Mouse (Mus musculus) stomach, embryonic 16.5 days (tissue): Measurements from ENCODE around the gene Tomm40. TPM values are rescaled to one million over a fixed set of nuclear protein-coding genes. Genes with fewer than 3 reads are reported as not detected.

Source experiments
- ATAC-seq: fragments of 200-750 bp; cut with Nextera tagmentation; 2 replicates; pipeline ENCODE4 v1.8.0; 2017; ENCODE audit warnings: moderate number of reproducible peaks, moderate TSS enrichment; ENCODE audit not compliant: insufficient read depth, low FRiP score
- H3K27ac ChIP-seq: fragments of 300-500 bp; sonication (generic); 2 replicates; pipeline ENCODE4 v1.5.1; 2014; ENCODE audit warnings: low read length
- H3K27me3 ChIP-seq: fragments of 300-500 bp; sonication (generic); 2 replicates; pipeline ENCODE4 v1.6.1; 2014; ENCODE audit warnings: low read length, control low read depth, mixed read lengths; ENCODE audit not compliant: control insufficient read depth, insufficient read depth
- H3K36me3 ChIP-seq: fragments of 300-500 bp; sonication (generic); 2 replicates; pipeline ENCODE4 v1.6.1; 2014; ENCODE audit warnings: low read length; ENCODE audit not compliant: control insufficient read depth, insufficient read depth
- H3K4me1 ChIP-seq: fragments of 300-500 bp; sonication (generic); 2 replicates; pipeline ENCODE4 v1.6.1; 2014; ENCODE audit warnings: low read length, control low read depth, mixed read lengths; ENCODE audit not compliant: control insufficient read depth, insufficient read depth
- H3K4me2 ChIP-seq: fragments of 300-500 bp; sonication (generic); 2 replicates; pipeline ENCODE4 v1.6.1; 2014; ENCODE audit warnings: low read depth, low read length, mixed read lengths
- H3K4me3 ChIP-seq: fragments of 300-500 bp; sonication (generic); replicated peaks from 2 replicates; pipeline ENCODE4 v1.5.1; 2014; ENCODE audit warnings: mild to moderate bottlenecking, low read length
- H3K9ac ChIP-seq: fragments of 300-500 bp; sonication (generic); 2 replicates; pipeline ENCODE4 v1.6.1; 2014; ENCODE audit warnings: low read length
- H3K9me3 ChIP-seq: fragments of 300-500 bp; sonication (generic); replicated peaks from 2 replicates; pipeline ENCODE4 v1.6.1; 2016; ENCODE audit warnings: low read length, control low read depth; ENCODE audit not compliant: control insufficient read depth
- WGBS: fragments of 180-500 bp; shearing (Covaris S2); extraction: QIAGEN DNeasy Blood & Tissue Kit; methylation state at CpG from one replicate; pipeline ENCODE4 v1.1.7; 2014; 5-methylcytosine and 5-hydroxymethylcytosine counted together
- polyA plus RNA-seq: library from polyadenylated mRNA; unstranded; fragments of >200 nt; fragmentation: Nextera tagmentation; extraction: Ambion mirVana; gene quantifications from 2 replicates; pipeline ENCODE4 v1.2.1, GENCODE M21; 2015

Tomm40 gene
- polyA plus RNA-seq, 1 experiment from 2014 or later: 81.8 TPM

GRCm38 (mm10) chr7:19664455-19664954, 50.7 kb downstream of the Tomm40 start:
- under 1% methylated on average over 37 of the region's 37 CpGs for WGBS
- no peaks in the 10 kb centered on the region for H3K9me3 ChIP-seq
- peak; percentile 27 for ATAC-seq

GRCm38 (mm10) chr7:19663940-19664339, 51.3 kb downstream of the Tomm40 start:
- Histone ChIP-seq H3K27ac (no peak overlapping the region), H3K9me3 (no peaks in the 10 kb centered on the region), H3K27me3 (no peaks in the 10 kb centered on the region), H3K36me3 (no peaks in the 10 kb centered on the region), H3K9ac (peak overlapping the region; percentile 91), H3K4me3 (peak overlapping the region; percentile 99), H3K4me1 (peaks cover 11% of the 10 kb centered on the region), H3K4me2 (peak overlapping the region; percentile 81)
- ATAC-seq: no peak
- 7% methylated on average over 8 of the region's 8 CpGs for WGBS

More at GRCm38 (mm10) chr7:19664455-19664954, 50.7 kb downstream of the Tomm40 start:
- H3K9ac ChIP-seq: peak overlapping the region; percentile 91
- H3K4me1 ChIP-seq: peaks cover 16% of the 10 kb centered on the region
- H3K4me2 ChIP-seq: peak overlapping the region; percentile 81
- no peaks in the 10 kb centered on the region for H3K36me3 ChIP-seq
- peak overlapping the region; percentile 39; the same call in 1 of the 2 replicates for H3K27ac ChIP-seq
- H3K4me3 ChIP-seq: peak overlapping the region; percentile 99
- no peaks in the 10 kb centered on the region for H3K27me3 ChIP-seq

DNA sequence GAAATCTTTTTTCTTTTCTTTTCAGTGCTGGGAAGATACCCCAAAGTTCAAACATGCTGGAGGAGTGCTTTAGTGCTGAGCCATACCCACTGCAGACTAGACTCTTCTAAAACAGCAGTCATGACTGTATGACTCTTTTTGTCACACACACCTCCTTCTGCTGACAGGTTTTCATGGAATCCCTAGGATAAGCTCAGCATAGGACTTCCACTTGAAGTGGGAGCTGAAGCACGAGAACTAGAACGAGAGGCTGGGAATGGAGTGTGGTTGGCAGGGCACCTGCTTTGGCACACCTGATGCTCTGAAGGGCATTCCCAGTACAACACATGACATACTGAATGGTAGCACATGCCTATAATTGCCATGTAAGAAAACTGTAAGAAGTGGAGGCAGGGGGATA, 62.6 kb downstream of the Tomm40 start:
- no peak overlapping the region for H3K4me2 ChIP-seq
- no peak overlapping the region for H3K9ac ChIP-seq
- no peak overlapping the region for H3K27ac ChIP-seq
- 93% methylated on average over 2 of the region's 2 CpGs for WGBS
- no peak overlapping the region for H3K4me3 ChIP-seq
- no peaks in the 10 kb centered on the region for H3K9me3 ChIP-seq
- no peaks in the 10 kb centered on the region for H3K27me3 ChIP-seq
- H3K36me3 ChIP-seq: peaks cover 14% of the 10 kb centered on the region
- no peaks in the 10 kb centered on the region for H3K4me1 ChIP-seq
- ATAC-seq: no peak

Other genes with a start within 250 kb of the Tomm40 start
- 1.4 and 1.5 TPM in 2 replicates for gene Bloc1s3, start 207.1 kb downstream of the Tomm40 start, polyA plus RNA-seq
- 101 and 102 TPM in 2 replicates for gene Trappc6a, start 207.0 kb downstream of the Tomm40 start, polyA plus RNA-seq
- gene Nkpd1, start 197.6 kb downstream of the Tomm40 start, polyA plus RNA-seq: 1.8 and 3.3 TPM in 2 replicates
- 19.1 and 20.4 TPM in 2 replicates for gene Ppp1r37, start 152.4 kb downstream of the Tomm40 start, polyA plus RNA-seq
- gene Zfp296, start 138.2 kb downstream of the Tomm40 start, polyA plus RNA-seq: 2.8 and 3.7 TPM in 2 replicates
- gene Gemin7, start 137.8 kb downstream of the Tomm40 start, polyA plus RNA-seq: 141 and 153 TPM in 2 replicates
- gene Clasrp, start 111.0 kb downstream of the Tomm40 start, polyA plus RNA-seq: 28.6 and 35.2 TPM in 2 replicates
- gene Relb, start 86.0 kb downstream of the Tomm40 start, polyA plus RNA-seq: 9.0 and 11.3 TPM in 2 replicates
- gene Clptm1, start 50.4 kb downstream of the Tomm40 start, polyA plus RNA-seq: 58.2 and 59.4 TPM in 2 replicates
- 80.5 and 93.2 TPM in 2 replicates for gene Apoc2, start 37.5 kb downstream of the Tomm40 start, polyA plus RNA-seq
- gene Gm44805, start 34.0 kb downstream of the Tomm40 start, polyA plus RNA-seq: 1.2 and 7.2 TPM in 2 replicates
- 11.4 and 16.8 TPM in 2 replicates for gene Apoc4, start 34.0 kb downstream of the Tomm40 start, polyA plus RNA-seq
- 38.3 and 53.4 TPM in 2 replicates for gene Apoc1, start 22.8 kb downstream of the Tomm40 start, polyA plus RNA-seq
- gene Apoe, start 16.2 kb downstream of the Tomm40 start, polyA plus RNA-seq: 385 and 438 TPM in 2 replicates
- 98.6 and 104 TPM in 2 replicates for gene Nectin2, start 35.0 kb upstream of the Tomm40 start, polyA plus RNA-seq
- gene Bcam, start 55.6 kb upstream of the Tomm40 start, polyA plus RNA-seq: 118 and 122 TPM in 2 replicates
- gene Cblc, start 81.4 kb upstream of the Tomm40 start, polyA plus RNA-seq: 31.2 and 32.9 TPM in 2 replicates
- gene Bcl3, start 107.3 kb upstream of the Tomm40 start, polyA plus RNA-seq: 9.2 TPM in 2 replicates
- gene Gm19345, start 136.6 kb upstream of the Tomm40 start, polyA plus RNA-seq: 0.31 and 0.36 TPM in 2 replicates
- not detected in 2 replicates for gene Ceacam16, start 145.9 kb upstream of the Tomm40 start, polyA plus RNA-seq
- 3.2 and 4.8 TPM in 2 replicates for gene Ceacam19, start 172.5 kb upstream of the Tomm40 start, polyA plus RNA-seq
- 13.3 and 15.8 TPM in 2 replicates for gene Pvr, start 205.7 kb upstream of the Tomm40 start, polyA plus RNA-seq
- 3.1 and 3.8 TPM in 2 replicates for gene Igsf23, start 235.3 kb upstream of the Tomm40 start, polyA plus RNA-seq
- 0.27 and 0.39 TPM in 2 replicates for gene Ceacam20, start 250.0 kb upstream of the Tomm40 start, polyA plus RNA-seq